Comparison of ENCODE assay signal across 21 mouse cellular contexts in genomic region chr15:81483691-81484090, GRCm38 (mm10). TPM values are rescaled to one million over a fixed set of nuclear protein-coding genes. Genes with fewer than 3 reads are reported as not detected.
DNase-seq lines count a peak whose midpoint lies in the region; ATAC-seq and TF ChIP-seq lines count a peak whose summit lies in the region.
"Had no signal": no experiment of that assay in that cellular context is flagged by ENCODE, and none has a peak within 500 bp of the region (broad histone marks: within the 10 kb centered on the region; RNA-seq: fewer than 3 reads in every experiment).

No protein-coding gene starts in this region.

- no peak for TF ChIP-seq EP300 in stomach, postnatal 0 days (optimal IDR thresholded peaks at IDR 0.05)

- no peaks in the 10 kb centered on the region for H3K4me1 ChIP-seq in heart, embryonic 11.5 days (ENCODE audit: control insufficient read depth, insufficient read depth, low read length)
- H3K4me1 ChIP-seq in kidney, embryonic 14.5 days (ENCODE audit: control insufficient read depth, insufficient read depth, low read length): peaks cover 10% of the 10 kb centered on the region
- H3K4me1 ChIP-seq in megakaryocyte, embryonic 14.5 days: peaks cover 45% of the 10 kb centered on the region
- H3K4me1 ChIP-seq in stomach, postnatal 0 days (replicated peaks; ENCODE audit: control insufficient read depth, insufficient read depth): no peaks in the 10 kb centered on the region
- H3K4me1 ChIP-seq: embryonic facial prominence, embryonic 12.5 days had no signal

- no peak overlapping the region for H3K27ac ChIP-seq in heart, embryonic 11.5 days (ENCODE audit: low read depth, low read length)
- H3K27ac ChIP-seq in kidney, embryonic 14.5 days (ENCODE audit: low read depth, low read length): no peak overlapping the region
- no peak overlapping the region for H3K27ac ChIP-seq in stomach, postnatal 0 days (replicated peaks)
- H3K27ac ChIP-seq: embryonic facial prominence, embryonic 10.5 days; embryonic facial prominence, embryonic 12.5 days; forebrain, embryonic 13.5 days had no signal

- ATAC-seq in heart, embryonic 11.5 days (replicated peaks; ENCODE audit: insufficient number of reproducible peaks, low FRiP score, low TSS enrichment): 0 out of 2 replicates have a peak, but pooled peaks have one; percentile 26
- ATAC-seq in kidney, embryonic 14.5 days (ENCODE audit: low FRiP score, low TSS enrichment): 0 out of 2 replicates have a peak, but pooled peaks have one; percentile 33
- no peak for ATAC-seq in megakaryocyte, adult 5-6 weeks (ENCODE audit: poor library complexity, severe bottlenecking)
- 0 out of 2 replicates have a peak, but pooled peaks have one; percentile 11 for ATAC-seq in stomach, postnatal 0 days (ENCODE audit: low FRiP score, low TSS enrichment)
- ATAC-seq: activated CD4-positive, CD25-positive, alpha-beta regulatory T cell, adult 4 months; forebrain, embryonic 13.5 days; forebrain, embryonic 16.5 days had no signal

- no peak overlapping the region for H3K4me3 ChIP-seq in heart, embryonic 11.5 days (ENCODE audit: low read depth, low read length)
- no peak overlapping the region for H3K4me3 ChIP-seq in kidney, embryonic 14.5 days (ENCODE audit: low read length)
- H3K4me3 ChIP-seq in megakaryocyte, embryonic 14.5 days (replicated peaks): peak overlapping the region; percentile 33
- no peak overlapping the region for H3K4me3 ChIP-seq in stomach, postnatal 0 days (ENCODE audit: low read depth, low read length)
- H3K4me3 ChIP-seq: embryonic facial prominence, embryonic 10.5 days; embryonic facial prominence, embryonic 12.5 days; forebrain, embryonic 13.5 days had no signal

- intact Hi-C loops in left cerebral cortex, postnatal 14 days (cut with DNase I): no loop called here

- 87% methylated on average over 6 of the region's 6 CpGs for WGBS in heart, embryonic 11.5 days (ENCODE audit: insufficient replicate concordance)
- WGBS in kidney, embryonic 14.5 days: 81% methylated on average over 6 of the region's 6 CpGs
- WGBS in stomach, postnatal 0 days: 92% methylated on average over 6 of the region's 6 CpGs

- no peak overlapping the region for H3K9ac ChIP-seq in heart, embryonic 11.5 days (ENCODE audit: low read depth, low read length)
- no peak overlapping the region for H3K9ac ChIP-seq in kidney, embryonic 14.5 days (ENCODE audit: low read depth, low read length)
- no peak overlapping the region for H3K9ac ChIP-seq in stomach, postnatal 0 days (ENCODE audit: low read length)
- H3K9ac ChIP-seq: embryonic facial prominence, embryonic 12.5 days; forebrain, embryonic 13.5 days had no signal

- DNase-seq in heart, adult 18-20 months: no peak
- no peak for DNase-seq in kidney, postnatal 10 days
- DNase-seq in stomach, postnatal 0 days (ENCODE audit: low spot score): no peak
- DNase-seq in left cerebral cortex, postnatal 14 days (ENCODE audit: low spot score in 2 of 2): no peak
- DNase-seq: adrenal gland, adult 8-10 months; adrenal gland, postnatal 14 days; adrenal gland, postnatal 36 days; cerebellum, adult 11-12 months; cerebellum, adult 2 months; cerebellum, adult 9-10 months; cerebellum, postnatal 10 days; cerebellum, postnatal 25 days had no signal

- no peaks in the 10 kb centered on the region for H3K9me3 ChIP-seq in heart, embryonic 11.5 days (replicated peaks; ENCODE audit: control insufficient read depth, low read length)
- H3K9me3 ChIP-seq in kidney, embryonic 14.5 days (ENCODE audit: control insufficient read depth, low read length): no peaks in the 10 kb centered on the region
- peaks cover 6% of the 10 kb centered on the region for H3K9me3 ChIP-seq in megakaryocyte, embryonic 14.5 days
- H3K9me3 ChIP-seq in stomach, postnatal 0 days (ENCODE audit: control insufficient read depth, low read length): no peaks in the 10 kb centered on the region
- H3K9me3 ChIP-seq: embryonic facial prominence, embryonic 10.5 days; embryonic facial prominence, embryonic 12.5 days; forebrain, embryonic 13.5 days had no signal

- no peaks in the 10 kb centered on the region for H3K36me3 ChIP-seq in heart, embryonic 11.5 days (ENCODE audit: control insufficient read depth, insufficient read depth, low read length)
- H3K36me3 ChIP-seq in kidney, embryonic 14.5 days (ENCODE audit: control insufficient read depth, insufficient read depth, low read length): no peaks in the 10 kb centered on the region
- H3K36me3 ChIP-seq in megakaryocyte, embryonic 14.5 days (replicated peaks; ENCODE audit: low read length): peaks cover 5% of the 10 kb centered on the region
- H3K36me3 ChIP-seq in stomach, postnatal 0 days (ENCODE audit: control insufficient read depth, insufficient read depth, low read length): no peaks in the 10 kb centered on the region
- H3K36me3 ChIP-seq: embryonic facial prominence, embryonic 10.5 days; embryonic facial prominence, embryonic 12.5 days had no signal

- no peak for TF ChIP-seq CTCF in stomach, postnatal 0 days (IDR thresholded peaks at IDR 0.05; ENCODE audit: low read depth)

- H3K27me3 ChIP-seq in heart, embryonic 11.5 days (ENCODE audit: control insufficient read depth, insufficient read depth, low read length): no peaks in the 10 kb centered on the region
- no peaks in the 10 kb centered on the region for H3K27me3 ChIP-seq in kidney, embryonic 14.5 days (ENCODE audit: control insufficient read depth, insufficient read depth, low read length)
- H3K27me3 ChIP-seq in megakaryocyte, embryonic 14.5 days (replicated peaks): peaks cover 2% of the 10 kb centered on the region
- no peaks in the 10 kb centered on the region for H3K27me3 ChIP-seq in stomach, postnatal 0 days (ENCODE audit: control insufficient read depth, insufficient read depth, low read length)
- H3K27me3 ChIP-seq: embryonic facial prominence, embryonic 12.5 days; forebrain, embryonic 13.5 days had no signal

- no peak overlapping the region for H3K4me2 ChIP-seq in heart, embryonic 11.5 days
- no peak overlapping the region for H3K4me2 ChIP-seq in kidney, embryonic 14.5 days (replicated peaks; ENCODE audit: low read depth, low read length)
- H3K4me2 ChIP-seq in stomach, postnatal 0 days (replicated peaks; ENCODE audit: low read depth): no peak overlapping the region
- H3K4me2 ChIP-seq: embryonic facial prominence, embryonic 12.5 days; forebrain, embryonic 13.5 days had no signal

RNA-seq across cellular contexts. Expression of gene Rbx1, which starts 17.6 kb away (rescaled TPM):
- 397 and 442 TPM in 2 replicates for polyA plus RNA-seq in heart, embryonic 11.5 days (2014; fragmentation: Nextera tagmentation; extraction: Ambion mirVana)
- 100 to 1,000 TPM; 113 to 130 TPM for total RNA-seq in heart, adult 18-20 months (2021)
- polyA plus RNA-seq in kidney, embryonic 14.5 days (2014; fragmentation: Nextera tagmentation; extraction: Ambion mirVana): 512 and 656 TPM in 2 replicates
- polyA plus RNA-seq in megakaryocyte, embryonic 14.5 days (2012; ENCODE audit: insufficient read depth, low replicate concordance): 14.1 and 67.6 TPM in 2 replicates
- 176 and 189 TPM in 2 replicates for total RNA-seq in megakaryocyte, adult 5-6 weeks (2015)
- 150 and 189 TPM in 2 replicates for total RNA-seq in megakaryocyte, adult 5-6 weeks (2017)
- 451 and 460 TPM in 2 replicates for polyA plus RNA-seq in stomach, postnatal 0 days (2015; fragmentation: Nextera tagmentation; extraction: Ambion mirVana)
- 100 to 1,000 TPM; 128 to 139 TPM for total RNA-seq in left cerebral cortex, postnatal 14 days (2021)
